Mouse (Mus musculus) stomach, postnatal 0 days (tissue): Measurements from ENCODE around the gene Olfr222. TPM values are rescaled to one million over a fixed set of nuclear protein-coding genes. Genes with fewer than 3 reads are reported as not detected.

Source experiments
- ATAC-seq: fragments of 200-750 bp; cut with Nextera tagmentation; 2 replicates; pipeline ENCODE4 v1.8.0; 2017; ENCODE audit not compliant: low FRiP score, low TSS enrichment
- DNase-seq: peaks from one replicate; pipeline ENCODE4 v3.0.0-alpha.2; 2016; ENCODE audit warnings: low spot score
- H3K27ac ChIP-seq: fragments of 300-500 bp; sonication (generic); replicated peaks from 2 replicates; pipeline ENCODE4 v1.5.1; 2014; ENCODE audit warnings: mild to moderate bottlenecking, control low read depth
- H3K27me3 ChIP-seq: fragments of 300-500 bp; sonication (generic); 2 replicates; pipeline ENCODE4 v1.6.1; 2014; ENCODE audit warnings: low read length; ENCODE audit not compliant: control insufficient read depth, insufficient read depth
- H3K36me3 ChIP-seq: fragments of 300-500 bp; sonication (generic); 2 replicates; pipeline ENCODE4 v1.6.1; 2014; ENCODE audit warnings: low read length, mixed read lengths; ENCODE audit not compliant: control insufficient read depth, insufficient read depth
- H3K4me1 ChIP-seq: fragments of 300-500 bp; sonication (generic); replicated peaks from 2 replicates; pipeline ENCODE4 v1.6.1; 2014; ENCODE audit warnings: antibody characterized with exemption; ENCODE audit not compliant: control insufficient read depth, insufficient read depth
- H3K4me2 ChIP-seq: fragments of 300-500 bp; sonication (generic); replicated peaks from 2 replicates; pipeline ENCODE4 v1.6.1; 2014; ENCODE audit warnings: low read depth, mild to moderate bottlenecking, control low read depth, moderate library complexity
- H3K4me3 ChIP-seq: fragments of 300-500 bp; sonication (generic); 2 replicates; pipeline ENCODE4 v1.5.1; 2014; ENCODE audit warnings: low read depth, low read length, control low read depth
- H3K9ac ChIP-seq: fragments of 300-500 bp; sonication (generic); 2 replicates; pipeline ENCODE4 v1.6.1; 2014; ENCODE audit warnings: mild to moderate bottlenecking, low read length, control low read depth, mixed read lengths
- H3K9me3 ChIP-seq: fragments of 300-500 bp; sonication (generic); 2 replicates; pipeline ENCODE4 v1.6.1; 2016; ENCODE audit warnings: low read length; ENCODE audit not compliant: control insufficient read depth
- CTCF ChIP-seq: IDR thresholded peaks from 2 replicates; pipeline ENCODE4 v1.5.1; 2016; ENCODE audit warnings: antibody characterized with exemption, low read depth, mild to moderate bottlenecking, moderate library complexity
- EP300 ChIP-seq: optimal IDR thresholded peaks from 2 replicates; pipeline ENCODE3; 2016; ENCODE audit warnings: antibody characterized with exemption
- WGBS: fragments of 180-500 bp; shearing (Covaris S2); extraction: QIAGEN DNeasy Blood & Tissue Kit; methylation state at CpG from one replicate; pipeline ENCODE4 v1.1.7; 2014; 5-methylcytosine and 5-hydroxymethylcytosine counted together
- polyA plus RNA-seq: library from polyadenylated mRNA; unstranded; fragments of >200 nt; fragmentation: Nextera tagmentation; extraction: Ambion mirVana; gene quantifications from 2 replicates; pipeline ENCODE4 v1.2.1, GENCODE M21; 2015

The Olfr222 gene
- polyA plus RNA-seq, 1 experiment from 2014 or later = not detected

DNA sequence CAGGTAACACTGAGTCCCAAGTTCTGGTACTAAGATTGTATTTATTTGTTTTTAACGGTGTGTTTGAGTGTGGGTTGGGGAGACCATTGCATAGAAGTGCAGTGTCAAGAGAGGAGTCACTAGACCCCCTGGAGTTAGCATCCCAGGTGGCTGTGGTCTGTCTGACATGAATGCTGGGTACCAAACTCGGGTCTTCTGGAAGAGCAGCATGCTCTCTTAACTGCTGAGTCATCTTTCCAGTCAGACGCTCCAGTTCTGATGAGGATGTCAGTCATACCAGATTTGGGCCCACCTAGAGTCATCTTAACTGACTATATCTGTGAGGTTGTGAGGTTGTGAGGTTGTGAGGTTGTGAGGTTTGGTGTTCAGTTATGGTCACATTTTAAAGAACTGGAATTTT lies 15.1 kb downstream of the Olfr222 start:
- H3K9ac ChIP-seq = no peak overlapping the region
- no peaks in the 10 kb centered on the region for H3K36me3 ChIP-seq
- H3K4me1 ChIP-seq = no peaks in the 10 kb centered on the region
- no peak for DNase-seq
- H3K27me3 ChIP-seq = no peaks in the 10 kb centered on the region
- no peaks in the 10 kb centered on the region for H3K9me3 ChIP-seq
- WGBS = 62% methylated on average over 3 of the region's 3 CpGs
- no peak overlapping the region for H3K4me3 ChIP-seq
- no peak overlapping the region for H3K4me2 ChIP-seq
- no peak for ATAC-seq
- no peak overlapping the region for H3K27ac ChIP-seq
- TF ChIP-seq EP300 (no peak), CTCF (no peak)

GRCm38 (mm10) chr11:59554535-59554934 lies 21.5 kb downstream of the Olfr222 start:
- no peaks in the 10 kb centered on the region for H3K27me3 ChIP-seq
- TF ChIP-seq EP300 (no peak), CTCF (no peak)
- H3K9ac ChIP-seq = no peak overlapping the region
- WGBS = 78% methylated on average over 8 of the region's 8 CpGs
- ATAC-seq (no peak), DNase-seq (no peak)
- no peak overlapping the region for H3K4me3 ChIP-seq
- no peaks in the 10 kb centered on the region for H3K9me3 ChIP-seq
- H3K36me3 ChIP-seq = no peaks in the 10 kb centered on the region
- H3K4me2 ChIP-seq = no peak overlapping the region
- H3K27ac ChIP-seq = no peak overlapping the region
- H3K4me1 ChIP-seq = no peaks in the 10 kb centered on the region

DNA sequence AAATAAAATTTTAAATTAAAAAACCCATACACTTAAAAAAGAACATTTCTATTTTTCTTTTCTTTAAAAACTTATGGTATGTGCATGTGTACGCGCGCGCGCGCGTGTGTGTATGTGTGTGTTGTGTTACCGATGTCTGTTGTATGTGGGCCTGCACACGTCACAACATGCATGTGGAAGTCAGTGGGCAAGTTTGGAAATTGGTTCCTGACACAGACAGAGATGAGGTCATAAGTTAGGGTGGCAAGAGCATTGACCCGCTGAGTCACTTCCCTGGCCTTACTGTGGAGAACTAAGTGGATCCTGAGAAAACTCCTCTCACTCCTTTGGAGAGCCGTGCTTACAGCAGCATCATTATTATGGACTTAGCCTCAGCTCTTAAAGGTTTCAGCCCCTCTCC lies 21.9 kb downstream of the Olfr222 start:
- no peak overlapping the region for H3K4me2 ChIP-seq
- H3K4me1 ChIP-seq = no peaks in the 10 kb centered on the region
- H3K4me3 ChIP-seq = no peak overlapping the region
- no peak overlapping the region for H3K9ac ChIP-seq
- DNase-seq (no peak), ATAC-seq (no peak)
- H3K27me3 ChIP-seq = no peaks in the 10 kb centered on the region
- TF ChIP-seq EP300 (no peak), CTCF (no peak)
- no peak overlapping the region for H3K27ac ChIP-seq
- WGBS = 94% methylated on average over 11 of the region's 11 CpGs
- H3K9me3 ChIP-seq = no peaks in the 10 kb centered on the region
- H3K36me3 ChIP-seq = no peaks in the 10 kb centered on the region

- Histone ChIP-seq H3K36me3 (no peaks in the 10 kb centered on the region), H3K4me1 (no peaks in the 10 kb centered on the region), H3K4me2 (no peak overlapping the region), H3K9me3 (no peaks in the 10 kb centered on the region), H3K4me3 (no peak overlapping the region), H3K9ac (no peak overlapping the region), H3K27ac (no peak overlapping the region), H3K27me3 (no peaks in the 10 kb centered on the region)
- TF ChIP-seq EP300 (no peak), CTCF (no peak)
- DNase-seq (no peak), ATAC-seq (no peak)
- 86% methylated on average over 9 of the region's 9 CpGs for WGBS
Observed at GRCm38 (mm10) chr11:59544005-59544404, 32.0 kb downstream of the Olfr222 start.

- no peaks in the 10 kb centered on the region for H3K4me1 ChIP-seq
- H3K4me3 ChIP-seq = no peak overlapping the region
- ATAC-seq = no peak
- no peak overlapping the region for H3K9ac ChIP-seq
- no peaks in the 10 kb centered on the region for H3K27me3 ChIP-seq
- 72% methylated on average over 3 of the region's 3 CpGs for WGBS
- no peaks in the 10 kb centered on the region for H3K36me3 ChIP-seq
- H3K27ac ChIP-seq = no peak overlapping the region
- TF ChIP-seq EP300 (no peak), CTCF (no peak)
- H3K9me3 ChIP-seq = no peaks in the 10 kb centered on the region
- H3K4me2 ChIP-seq = no peak overlapping the region
- DNase-seq = no peak
Observed at GRCm38 (mm10) chr11:59543376-59543775, 32.7 kb downstream of the Olfr222 start.

GRCm38 (mm10) chr11:59542442-59542841 lies 33.6 kb downstream of the Olfr222 start:
- Histone ChIP-seq H3K4me3 (no peak overlapping the region), H3K9ac (no peak overlapping the region), H3K36me3 (no peaks in the 10 kb centered on the region), H3K4me1 (no peaks in the 10 kb centered on the region), H3K9me3 (no peaks in the 10 kb centered on the region), H3K27me3 (no peaks in the 10 kb centered on the region), H3K27ac (no peak overlapping the region), H3K4me2 (no peak overlapping the region)
- DNase-seq = no peak
- TF ChIP-seq CTCF (no peak), EP300 (no peak)
- WGBS = 69% methylated on average over 6 of the region's 6 CpGs
- no peak for ATAC-seq
